Mouse (Mus musculus) bone marrow, adult 2 months (tissue): ENCODE measurements around the gene Sbno2. TPM values are rescaled to one million over a fixed set of nuclear protein-coding genes. Genes with fewer than 3 reads are reported as not detected.

Source experiments
- H3K27ac ChIP-seq: fragments of 200-500 bp; 2 replicates; pipeline ENCODE4 v1.5.1; 2012; ENCODE audit warnings: low read depth, mild to moderate bottlenecking, control low read depth, inconsistent platforms, low read length; ENCODE audit not compliant: control insufficient read depth, poor library complexity, insufficient read depth
- H3K4me1 ChIP-seq: fragments of 200-500 bp; 2 replicates; pipeline ENCODE4 v1.6.1; 2011; ENCODE audit warnings: low read length; ENCODE audit not compliant: control insufficient read depth, insufficient read depth
- H3K4me3 ChIP-seq: fragments of 200-500 bp; replicated peaks from 2 replicates; pipeline ENCODE3; 2011; ENCODE audit warnings: mild to moderate bottlenecking, low read depth, low read length, control low read depth; ENCODE audit not compliant: control insufficient read depth
- CTCF ChIP-seq: fragments of 200-500 bp; IDR thresholded peaks from 2 replicates; pipeline ENCODE4 v1.5.1; 2011; ENCODE audit warnings: low read length, control low read depth; ENCODE audit not compliant: control insufficient read depth, insufficient read depth
- POLR2A ChIP-seq: fragments of 200-500 bp; IDR thresholded peaks from 2 replicates; pipeline ENCODE4 v1.6.1; 2011; ENCODE audit warnings: low read depth, mild to moderate bottlenecking, control low read depth, low read length, borderline replicate concordance; ENCODE audit not compliant: control insufficient read depth
- WGBS: fragments of 180-500 bp; shearing (Covaris S2); methylation state at CpG from one replicate; pipeline ENCODE4 v1.1.7; 2018; 5-methylcytosine and 5-hydroxymethylcytosine counted together
- polyA plus RNA-seq: library from polyadenylated mRNA; stranded (reverse); fragments of >200 nt; gene quantifications from 2 replicates; pipeline ENCODE4 v1.2.4, GENCODE M21; 2011; ENCODE audit warnings: low replicate concordance; ENCODE audit not compliant: missing spikeins, insufficient read depth, insufficient read length

Sbno2 gene
- polyA plus RNA-seq, 1 experiment = 83.8 TPM

DNA sequence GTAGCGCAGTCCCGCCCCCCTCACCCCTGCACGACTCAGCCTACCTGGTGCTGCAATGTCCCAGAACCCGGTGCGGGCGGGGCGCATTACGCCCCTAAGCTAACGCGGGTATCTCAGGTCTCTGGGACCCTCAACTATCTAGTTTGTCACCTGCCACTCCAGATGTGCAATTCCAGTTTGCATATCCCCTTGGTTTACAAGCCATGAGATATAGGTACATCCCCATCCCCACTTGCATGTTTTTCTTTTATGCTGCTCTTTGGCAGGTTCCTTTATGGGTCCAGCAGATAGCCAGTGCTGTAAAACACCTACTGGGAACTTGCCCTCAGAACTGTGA, 34.0 kb upstream of the Sbno2 start:
- H3K27ac ChIP-seq = no peak overlapping the region
- TF ChIP-seq POLR2A (no peak), CTCF (no peak)
- H3K4me3 ChIP-seq = no peak overlapping the region
- peaks cover 5% of the 10 kb centered on the region; the same call in 1 of the 2 replicates for H3K4me1 ChIP-seq
- 1% methylated on average over 10 of the region's 10 CpGs for WGBS

DNA sequence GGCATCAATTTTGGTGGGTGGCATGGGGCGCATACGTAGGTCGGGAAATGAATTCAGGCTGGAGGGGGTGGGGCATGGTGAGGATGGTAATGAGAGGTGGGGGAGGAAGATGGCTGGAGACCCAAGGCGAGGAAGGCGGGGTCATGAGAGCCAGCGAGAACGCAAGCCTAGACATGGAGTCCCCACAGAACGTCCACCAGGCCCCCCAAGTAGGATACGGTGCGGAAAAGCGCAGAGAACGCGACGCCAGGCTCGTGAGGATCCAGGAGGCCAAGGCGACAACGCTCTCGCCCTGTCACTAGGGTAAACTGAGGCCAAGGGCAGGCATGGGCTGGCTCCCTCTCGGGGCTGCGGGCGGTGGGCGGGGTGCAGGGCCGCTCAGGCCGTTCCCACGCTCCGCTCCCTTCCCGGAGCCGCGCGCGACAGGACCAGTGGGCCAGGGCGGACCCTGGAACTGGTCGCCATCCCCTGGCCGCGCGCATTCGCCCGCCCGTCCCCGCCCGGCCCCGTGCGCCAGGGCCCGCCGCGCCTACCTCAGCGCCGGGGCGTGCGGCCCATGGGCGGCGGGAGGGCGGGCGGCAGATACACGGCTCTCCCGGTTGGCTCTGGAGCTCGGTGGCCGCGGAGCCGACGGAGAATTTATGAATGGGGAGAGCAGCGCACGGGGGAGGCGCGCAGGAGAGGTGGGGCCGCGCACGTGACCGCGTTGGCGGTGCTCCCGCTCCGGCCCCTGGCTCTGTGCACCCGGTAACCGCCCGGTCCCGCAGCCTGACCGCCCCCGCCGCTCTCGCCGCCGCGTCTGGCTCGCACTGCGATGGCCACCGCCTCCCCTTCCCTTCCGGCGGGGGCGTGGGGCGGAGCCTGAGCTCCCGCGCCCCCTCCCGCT, 33.4 kb upstream of the Sbno2 start, which contains the start of gene Atp5d:
Gene Atp5d, plus strand, starts transcription at position 80 of the 886 bp plus-strand sequence.
- peaks cover 5% of the 10 kb centered on the region; the same call in 1 of the 2 replicates for H3K4me1 ChIP-seq
- H3K27ac ChIP-seq = peak within 1 kb of the TSS; percentile 2; the same call in 1 of the 2 replicates
- WGBS = under 1% methylated on average over 89 of the region's 94 CpGs
- H3K4me3 ChIP-seq = peak within 1 kb of the TSS; percentile 25
- TF ChIP-seq POLR2A (no peak), CTCF (no peak)

DNA sequence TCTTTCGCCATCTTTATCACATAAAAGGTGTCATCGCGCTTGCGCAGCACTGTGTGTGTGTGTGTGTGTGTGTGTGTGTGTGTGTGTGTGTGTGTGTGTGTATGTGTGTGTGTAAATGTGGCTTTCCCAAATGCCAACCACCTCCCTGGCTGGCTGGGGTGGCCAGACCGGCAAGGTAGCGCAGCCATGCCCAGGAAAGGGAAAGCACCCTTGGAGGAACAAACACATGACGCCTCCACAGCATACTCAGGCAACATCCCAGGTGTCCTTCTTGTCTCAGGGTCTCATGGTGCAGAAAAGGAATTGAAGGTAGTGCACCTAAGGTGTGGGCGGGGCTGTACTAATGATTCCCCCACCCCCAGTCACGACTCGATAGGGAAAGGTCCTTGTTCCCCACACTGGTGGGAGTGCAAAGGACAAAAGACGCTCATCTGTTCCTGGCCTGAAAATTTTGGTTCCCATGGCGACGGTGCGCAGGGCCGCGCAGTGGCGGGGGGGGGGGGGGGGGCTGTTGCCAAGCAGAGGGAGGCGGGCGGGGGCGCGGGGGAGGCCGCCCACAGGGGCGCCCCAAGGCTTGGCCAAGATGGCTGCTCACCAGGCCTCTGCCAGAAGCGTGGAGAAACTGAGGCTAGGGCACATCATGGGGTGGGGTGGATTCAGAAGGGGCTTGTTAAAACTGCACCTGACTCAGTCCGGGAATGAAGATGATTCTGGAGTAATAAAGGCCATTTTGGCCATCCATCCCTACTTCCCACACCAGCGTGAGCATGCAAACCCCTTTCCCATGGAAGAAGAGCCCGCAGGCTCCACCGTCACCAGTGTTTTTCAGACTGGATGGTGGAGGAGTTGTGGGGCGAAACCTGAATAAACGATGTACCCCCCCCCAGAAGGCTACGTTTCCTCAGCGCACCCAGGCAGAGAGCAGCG, 32.5 kb upstream of the Sbno2 start:
- Histone ChIP-seq H3K4me1 (peaks cover 5% of the 10 kb centered on the region; the same call in 1 of the 2 replicates), H3K27ac (no peak overlapping the region), H3K4me3 (no peak overlapping the region)
- WGBS = 9% methylated on average over 33 of the region's 33 CpGs
- TF ChIP-seq POLR2A (no peak), CTCF (no peak)

DNA sequence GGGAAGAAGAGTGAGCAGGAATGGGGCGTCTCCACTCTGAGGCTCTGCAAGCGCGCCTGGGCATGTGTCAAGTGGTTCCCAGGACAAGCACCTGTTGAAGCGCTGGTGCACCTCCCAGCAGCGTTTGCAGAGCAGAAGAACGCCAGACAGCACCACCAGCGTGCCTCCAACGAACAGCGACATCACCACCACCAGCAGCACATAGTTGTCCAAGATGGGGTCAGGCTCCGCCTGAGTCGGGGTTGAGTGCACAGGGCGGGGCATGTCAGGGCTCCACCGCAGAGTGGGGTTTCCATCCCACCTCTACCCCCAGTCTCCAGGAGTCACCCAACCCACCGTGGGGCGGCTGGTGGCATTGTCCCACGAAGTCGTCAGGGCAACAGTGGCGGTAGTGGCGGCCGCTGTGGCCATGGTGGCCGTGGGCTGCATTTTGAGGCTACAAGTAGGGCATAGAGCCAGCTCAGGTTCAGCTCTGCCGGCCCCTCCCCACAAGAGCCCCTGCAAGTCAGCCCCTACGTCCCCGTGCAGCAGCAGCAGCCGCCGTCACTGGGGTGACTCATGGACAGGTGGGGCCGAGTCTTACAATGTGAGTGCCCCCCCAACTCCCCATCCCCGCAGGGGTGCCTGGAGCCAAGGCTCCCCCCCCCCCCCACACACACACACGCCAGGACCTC, 31.7 kb upstream of the Sbno2 start:
- Histone ChIP-seq H3K4me1 (peaks cover 4% of the 10 kb centered on the region; the same call in 1 of the 2 replicates), H3K27ac (no peak overlapping the region), H3K4me3 (no peak overlapping the region)
- WGBS = 23% methylated on average over 29 of the region's 29 CpGs
- no peak for TF ChIP-seq POLR2A
- TF ChIP-seq CTCF = no peak

DNA sequence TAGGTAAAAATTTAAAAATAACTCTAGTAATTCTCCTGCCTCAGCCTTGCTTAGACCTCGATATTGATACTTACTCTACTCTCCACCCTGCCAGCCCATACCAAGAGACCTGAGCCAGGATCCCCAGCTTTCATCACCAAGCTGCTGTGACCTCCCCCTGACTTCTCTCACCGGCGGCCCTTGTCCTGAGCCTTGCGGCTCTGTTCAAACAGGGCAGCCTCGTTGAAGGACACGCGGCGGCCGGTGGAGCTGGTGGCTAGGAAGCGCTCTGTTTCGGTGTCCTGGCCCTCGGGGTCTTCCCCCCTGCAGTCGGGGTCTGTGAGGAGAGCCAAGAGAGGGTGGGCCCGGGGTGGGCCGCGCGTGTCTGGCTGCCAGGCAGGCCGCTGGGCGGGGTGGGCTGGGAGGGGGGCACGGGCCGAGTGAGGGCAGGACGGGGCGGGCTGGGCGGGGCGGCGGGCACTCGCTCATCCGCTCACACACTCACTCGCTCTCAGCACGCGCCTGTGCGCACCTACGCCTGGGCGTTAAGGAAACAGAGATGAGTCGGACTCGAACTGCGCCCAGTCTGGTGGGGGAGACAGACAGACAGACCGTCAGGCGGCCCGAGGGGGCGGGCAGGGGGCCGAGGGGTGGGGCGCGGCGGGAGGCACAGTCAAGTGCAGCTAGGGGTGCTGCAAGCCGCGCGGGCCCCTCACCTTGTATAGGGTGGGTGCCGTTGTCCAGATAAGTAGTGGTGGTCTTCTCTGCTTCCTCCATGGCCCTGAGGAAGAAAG, 31.0 kb upstream of the Sbno2 start:
- Histone ChIP-seq H3K27ac (no peak overlapping the region), H3K4me3 (no peak overlapping the region), H3K4me1 (peaks cover 6% of the 10 kb centered on the region; the same call in 1 of the 2 replicates)
- TF ChIP-seq CTCF (no peak), POLR2A (no peak)
- 82% methylated on average over 49 of the region's 49 CpGs for WGBS

DNA sequence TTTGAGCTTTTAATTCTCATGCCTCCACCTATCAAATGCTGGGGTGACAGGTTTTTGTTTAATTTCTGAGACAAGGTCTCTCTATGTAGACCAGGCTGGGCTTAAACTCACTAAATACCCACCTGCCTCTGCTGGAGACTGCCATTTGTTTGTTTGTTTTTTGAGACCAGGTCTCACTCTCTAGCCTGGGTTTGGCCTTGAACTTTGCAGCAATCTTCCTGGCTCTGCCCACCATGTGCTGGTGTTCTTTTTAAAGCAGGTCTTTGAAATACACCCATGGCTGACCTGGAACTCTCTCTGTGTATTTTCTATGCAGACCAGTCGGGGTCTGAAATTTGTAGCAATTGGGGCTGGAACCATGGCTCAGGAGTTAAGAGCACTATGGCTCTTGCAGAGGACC, 30.3 kb upstream of the Sbno2 start:
- WGBS = 85% methylated on average over 1 of the region's 1 CpGs
- no peak for TF ChIP-seq POLR2A
- TF ChIP-seq CTCF = no peak
- Histone ChIP-seq H3K4me3 (no peak overlapping the region), H3K4me1 (peaks cover 7% of the 10 kb centered on the region; the same call in 1 of the 2 replicates), H3K27ac (no peak overlapping the region)

DNA sequence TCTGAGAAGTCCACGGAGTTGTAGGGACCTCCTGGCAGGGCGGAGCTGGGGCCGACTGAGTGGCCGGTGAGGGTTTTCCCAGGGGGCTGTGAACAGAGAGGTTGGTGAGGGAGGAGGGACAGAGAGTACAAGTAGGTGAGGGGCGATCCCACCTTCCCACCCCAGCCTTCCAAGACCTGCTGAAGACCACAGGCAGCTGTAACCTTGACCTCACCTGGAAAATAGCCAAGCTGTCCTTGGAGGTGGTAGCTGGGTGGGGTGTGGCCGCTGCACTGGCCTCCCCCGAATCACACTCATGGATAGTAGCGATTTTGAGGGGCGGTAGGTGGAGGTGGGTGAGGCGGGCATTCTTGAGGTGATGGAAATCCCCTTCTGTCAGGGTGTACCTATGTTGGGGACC, 29.8 kb upstream of the Sbno2 start:
- no peak for TF ChIP-seq POLR2A
- no peak for TF ChIP-seq CTCF
- 91% methylated on average over 10 of the region's 10 CpGs for WGBS

More for the DNA sequence above, 29.8 kb upstream of the Sbno2 start:
- H3K4me1 ChIP-seq = peaks cover 7% of the 10 kb centered on the region; the same call in 1 of the 2 replicates
- H3K27ac ChIP-seq = no peak overlapping the region
- H3K4me3 ChIP-seq = no peak overlapping the region
